Mouse (Mus musculus) layer of hippocampus, adult 11-12 months (tissue): ENCODE measurements at regions not wholly inside any gene's neighbourhood (a gene's known extent, or its start where the extent isn't known, plus 50 kb on each side); places are given as distances from the start of the nearest gene placed in this dataset.

Source experiments
- DNase-seq: peaks from one replicate; pipeline ENCODE4 v3.0.0; 2022; ENCODE audit warnings: low spot score

DNA sequence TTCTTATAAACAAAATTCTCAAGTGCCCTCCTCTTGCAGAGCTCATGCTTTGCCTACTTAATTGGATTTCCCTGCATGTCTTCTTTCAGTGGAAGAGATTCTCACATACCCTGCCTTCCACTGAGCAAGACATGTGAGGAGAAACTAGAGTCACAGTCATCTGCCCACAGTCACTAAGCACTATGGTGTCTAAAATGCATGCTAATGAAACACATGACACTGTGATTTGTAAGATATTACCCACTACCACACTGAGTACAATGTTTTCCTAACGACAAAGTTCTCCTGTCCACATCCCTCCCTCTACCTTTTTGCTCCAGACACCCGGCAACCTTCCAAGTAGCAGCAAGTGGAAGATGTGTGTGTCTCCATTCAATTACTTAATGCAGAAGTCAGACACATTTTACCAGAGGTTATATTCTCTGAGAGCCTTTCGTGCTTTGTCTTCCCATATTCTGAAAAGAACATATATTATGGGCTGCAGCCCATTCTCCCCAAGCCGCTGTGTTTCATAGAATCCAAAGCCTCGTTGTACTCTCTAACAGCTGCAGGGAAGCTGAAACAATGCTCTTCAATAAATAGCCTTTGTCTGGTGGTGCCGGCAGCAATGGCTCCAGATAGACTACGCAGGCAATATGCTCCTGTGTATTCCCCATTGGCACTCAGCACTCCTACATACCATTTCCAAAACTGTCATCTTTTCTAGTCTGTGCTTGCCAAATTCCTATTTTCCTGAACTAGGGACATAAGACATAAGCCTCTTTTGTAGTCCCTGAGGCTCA lies 670.7 kb downstream of the Poteg start:
- DNase-seq = peak; percentile 28

DNA sequence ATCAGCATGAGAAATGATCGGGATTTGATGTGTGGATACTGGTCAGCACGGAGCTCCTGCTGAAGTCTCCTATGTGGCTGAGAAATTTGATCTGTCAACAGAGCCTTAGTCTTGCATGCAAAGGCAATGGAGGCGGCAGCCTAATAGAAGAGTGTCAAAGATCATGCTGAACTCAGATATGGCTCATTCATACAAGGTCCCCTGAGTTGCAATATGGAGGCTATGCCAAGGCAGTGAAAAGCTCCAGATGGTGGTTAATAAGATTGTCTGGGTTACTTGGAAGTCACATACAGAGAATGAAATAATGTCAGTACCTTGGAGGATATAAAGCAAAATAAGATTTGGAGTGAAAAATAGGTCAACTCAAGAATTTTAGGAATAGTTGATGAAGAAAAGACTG lies 677.6 kb downstream of the Poteg start:
- no peak for DNase-seq

DNA sequence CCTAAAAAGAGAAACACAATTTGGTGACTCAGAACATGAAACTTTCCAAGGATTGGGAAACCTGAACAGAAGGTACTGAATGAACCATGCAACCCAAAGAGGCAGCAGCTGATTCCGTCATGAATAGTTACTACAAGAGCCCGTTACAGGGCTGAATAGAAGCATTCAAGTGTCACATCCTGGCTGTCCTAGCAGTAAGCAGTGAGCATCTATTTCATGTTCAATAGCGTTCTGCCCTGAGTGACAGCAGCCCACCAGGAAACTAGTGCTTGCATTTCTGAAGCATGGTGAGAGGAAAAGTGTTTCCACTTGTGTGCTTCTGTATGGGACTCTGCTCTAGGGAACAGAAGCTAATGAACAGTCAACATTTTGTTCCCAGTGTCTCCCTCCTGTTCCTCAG lies 694.4 kb downstream of the Poteg start:
- DNase-seq = no peak

DNA sequence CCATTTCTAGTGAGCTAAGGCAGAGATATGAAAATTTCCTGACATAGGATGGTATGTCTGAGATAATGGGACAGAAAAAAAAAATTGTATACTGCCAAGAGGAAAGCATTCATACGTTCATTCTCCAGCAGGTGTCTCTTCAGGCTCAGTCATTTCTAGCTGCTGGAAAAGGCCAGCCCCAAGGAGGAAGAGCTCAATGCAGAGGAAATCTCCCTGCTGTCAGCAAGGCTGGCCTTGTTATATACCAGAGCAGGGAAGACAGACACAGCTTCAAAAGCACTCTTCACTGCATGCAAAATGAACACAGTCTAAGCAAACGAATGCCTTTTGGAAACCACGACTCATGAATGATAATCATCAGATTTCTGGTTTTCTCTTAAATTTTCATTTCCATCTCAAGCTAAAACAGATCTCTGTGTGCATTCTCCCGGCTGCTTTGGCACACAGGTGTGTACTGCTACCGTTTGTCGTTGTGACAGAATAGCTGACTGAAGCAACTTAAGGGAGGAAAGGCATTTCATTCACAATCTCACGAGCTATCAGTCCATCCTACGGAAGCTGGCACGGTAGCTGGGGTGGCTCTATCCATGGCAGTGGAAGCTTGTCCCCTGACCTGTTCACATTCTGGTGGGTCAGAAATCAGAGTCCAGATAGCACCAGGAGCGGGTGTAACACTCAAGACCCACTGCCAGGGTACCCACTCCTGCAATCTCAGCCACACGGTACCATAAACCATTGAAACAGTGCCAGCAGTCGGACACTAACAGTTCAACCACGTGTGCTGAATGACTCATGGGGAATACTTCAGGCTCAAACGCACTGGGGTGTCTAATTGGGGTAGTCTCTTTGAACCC lies 701.4 kb downstream of the Poteg start:
- peak; percentile 47 for DNase-seq

DNA sequence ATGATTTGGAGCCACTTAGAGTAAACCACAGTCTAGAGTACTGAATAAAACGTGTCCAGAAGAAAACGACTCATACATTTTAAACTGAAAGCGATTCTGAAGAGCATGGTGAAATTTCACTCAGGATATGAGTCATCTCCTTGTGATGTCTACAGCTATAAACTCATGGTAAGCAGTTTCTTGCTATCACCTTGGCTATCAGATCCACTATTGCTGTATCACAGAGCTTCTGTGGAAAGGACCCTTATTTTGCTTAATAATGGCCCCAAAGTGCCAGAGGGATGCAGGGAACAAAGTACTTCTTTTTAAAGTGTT lies 701.9 kb downstream of the Poteg start:
- no peak for DNase-seq

DNA sequence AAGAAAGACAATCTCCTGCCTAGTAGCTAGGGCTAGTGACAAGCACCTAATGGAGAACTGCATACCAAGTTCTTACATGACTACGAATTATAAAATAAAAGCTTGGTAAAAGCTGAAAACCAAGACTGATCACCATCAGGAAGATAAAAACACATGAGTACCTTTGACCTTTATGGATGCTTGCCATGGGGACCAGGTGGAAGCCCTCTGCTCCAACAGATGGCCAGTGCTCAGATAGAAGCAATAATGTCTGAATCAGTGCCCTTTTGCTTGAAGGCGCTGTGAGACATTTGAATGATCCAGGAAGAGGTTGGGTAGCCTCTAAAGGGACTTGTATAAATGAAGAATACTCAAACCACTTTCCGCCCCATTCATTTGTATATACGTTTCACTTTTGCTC lies 713.2 kb downstream of the Poteg start:
- no peak for DNase-seq

DNA sequence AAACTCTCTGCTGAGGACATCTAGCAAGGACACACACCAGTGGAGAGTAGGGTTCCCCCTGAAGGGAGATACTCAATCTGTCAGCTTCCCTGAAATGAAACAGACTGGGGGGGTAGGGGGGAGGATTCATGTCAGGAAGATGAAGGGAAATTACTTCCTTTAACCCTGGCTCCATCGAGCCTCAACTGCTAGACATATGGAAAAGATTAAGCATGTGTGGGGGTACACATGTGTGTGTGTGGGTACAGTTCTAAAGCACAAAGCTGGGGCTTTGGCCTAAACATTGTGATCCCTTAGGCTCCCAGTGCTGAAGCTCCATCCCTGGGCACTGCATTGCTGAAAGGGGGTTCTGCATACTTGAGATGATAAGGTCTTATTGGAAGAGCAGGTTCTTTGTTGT lies 720.6 kb downstream of the Poteg start:
- DNase-seq = no peak

DNA sequence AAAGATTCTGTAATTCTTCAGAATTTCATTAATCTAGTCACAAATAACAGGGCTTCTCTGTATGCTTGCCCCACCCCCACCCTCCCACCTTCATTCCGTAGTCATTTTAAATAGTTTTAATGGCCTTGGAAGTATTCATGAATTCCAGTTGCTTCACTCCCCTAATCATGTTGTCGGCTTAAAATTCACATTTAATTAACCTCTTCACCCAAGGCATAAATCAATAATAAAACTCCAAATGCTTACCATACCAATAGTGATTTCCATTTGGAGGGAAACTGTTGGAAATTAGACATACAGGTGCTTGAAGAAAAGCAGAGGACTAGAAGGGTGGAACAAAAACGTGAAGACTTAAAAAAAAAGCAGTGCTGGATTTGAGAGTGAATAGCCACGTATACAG lies 724.0 kb downstream of the Poteg start:
- no peak for DNase-seq

DNA sequence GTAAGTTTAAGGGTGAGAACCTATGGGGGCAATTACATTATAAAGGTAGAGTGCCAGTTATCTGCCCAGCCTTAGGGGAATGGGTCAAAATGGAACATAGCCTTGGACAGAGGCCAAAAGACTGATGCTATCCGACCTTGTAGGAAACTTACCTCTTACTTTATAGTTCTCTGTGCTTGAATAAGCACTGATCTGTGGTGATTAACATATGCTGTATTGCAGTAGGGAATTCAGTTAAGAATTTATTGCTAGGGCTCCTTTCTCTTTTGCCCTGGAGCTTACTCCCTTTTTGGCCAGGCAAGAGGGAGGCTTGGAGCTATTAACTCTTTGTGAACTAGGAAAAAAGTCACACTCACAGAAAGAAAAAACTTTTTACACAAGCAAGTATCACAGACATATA lies 748.5 kb downstream of the Poteg start:
- DNase-seq = no peak

DNA sequence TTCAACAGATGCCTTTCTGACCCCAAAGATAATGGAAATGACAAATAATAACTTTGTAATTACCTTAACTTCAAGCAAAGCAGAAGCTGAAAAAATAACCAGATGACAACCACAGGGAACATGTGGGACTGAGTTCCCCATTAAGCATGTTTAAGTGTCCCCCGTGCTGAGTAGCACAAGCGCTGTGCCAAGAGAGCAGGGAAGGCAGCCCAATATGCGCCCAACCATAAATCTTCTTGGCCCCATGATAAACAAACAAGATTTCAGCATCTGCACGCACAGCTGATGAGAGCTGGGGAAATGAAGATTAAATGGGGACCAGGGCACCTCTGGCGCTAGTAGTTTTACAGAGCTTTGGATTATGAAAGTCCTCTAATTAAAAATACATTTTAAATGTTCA lies 788.1 kb downstream of the Poteg start:
- DNase-seq = no peak

DNA sequence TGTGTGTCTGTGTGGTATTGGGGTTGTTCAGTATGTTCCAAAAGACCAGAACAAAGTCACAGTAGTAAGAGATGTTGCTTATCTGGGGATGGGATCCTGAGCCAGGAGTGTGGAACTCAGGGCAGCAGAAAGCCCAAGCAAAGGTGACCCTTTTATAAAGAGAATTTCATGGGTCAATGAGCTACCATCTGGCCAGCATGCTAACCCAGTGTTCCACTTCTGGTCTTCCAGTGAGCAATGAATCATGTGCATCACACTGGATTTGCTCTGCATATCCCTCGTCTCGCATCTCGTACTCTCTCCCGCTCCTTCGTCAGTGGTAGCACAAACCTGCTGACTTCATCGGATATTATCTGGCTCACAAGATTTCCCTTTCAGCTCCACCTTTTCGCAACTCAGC lies 791.9 kb downstream of the Poteg start:
- DNase-seq = no peak

DNA sequence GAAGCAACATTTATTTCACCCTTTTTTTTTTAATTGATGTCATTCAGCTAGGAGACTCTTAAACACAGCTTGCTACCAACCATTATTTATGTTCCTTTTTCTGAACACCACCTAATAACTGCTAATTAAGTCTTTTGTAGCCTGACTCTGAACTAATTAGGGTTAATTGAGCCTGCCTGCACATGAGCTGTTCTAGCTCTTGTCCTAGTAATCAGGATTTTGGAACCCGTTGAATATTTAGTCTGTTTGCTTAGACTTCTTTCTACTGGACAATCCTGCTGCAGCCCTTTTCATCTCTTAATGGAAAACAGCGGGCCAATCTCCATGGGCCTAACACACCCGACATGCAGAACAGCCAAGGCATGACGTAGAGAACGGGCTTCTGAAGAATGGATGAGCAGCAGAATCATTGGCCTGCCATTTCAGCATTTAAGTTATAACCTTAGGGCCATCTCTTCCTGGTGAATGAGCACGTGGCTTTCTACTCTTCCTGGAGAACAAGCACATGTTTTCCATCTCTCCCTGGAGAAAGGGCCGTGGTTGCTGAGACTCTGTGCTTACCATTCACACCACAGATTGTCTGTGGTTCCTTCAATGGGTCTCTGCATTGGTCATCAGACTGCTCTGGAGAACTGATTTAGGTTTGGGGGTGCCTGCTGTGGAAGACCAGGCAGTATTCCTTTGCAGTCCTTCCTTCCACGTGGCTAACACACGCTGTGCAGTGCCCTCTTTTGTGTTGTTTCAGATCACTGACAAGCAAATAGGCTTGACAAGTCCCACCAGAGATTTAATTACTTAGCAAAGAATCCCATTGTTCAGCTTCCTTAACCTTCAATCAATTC lies 805.1 kb downstream of the Poteg start:
- DNase-seq = no peak

DNA sequence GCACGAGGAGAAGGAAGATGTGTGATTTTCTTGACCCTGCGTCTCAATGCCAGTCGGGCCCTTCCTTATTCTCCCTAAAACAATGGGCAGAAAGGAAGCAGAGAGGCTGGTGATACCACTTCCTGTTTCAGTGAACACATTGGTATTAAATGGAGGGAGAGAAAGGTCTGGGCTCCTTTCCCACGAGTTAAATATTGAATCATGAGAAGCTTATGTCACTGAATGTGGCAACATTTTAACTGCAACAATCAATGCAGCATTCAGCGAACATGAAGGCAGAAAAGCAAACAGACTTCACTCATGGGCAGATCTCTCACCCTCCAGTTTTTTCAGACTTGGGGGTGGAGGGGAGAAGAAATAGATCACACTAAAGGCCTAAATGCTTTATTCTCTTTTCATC lies 819.8 kb downstream of the Poteg start:
- no peak for DNase-seq

DNA sequence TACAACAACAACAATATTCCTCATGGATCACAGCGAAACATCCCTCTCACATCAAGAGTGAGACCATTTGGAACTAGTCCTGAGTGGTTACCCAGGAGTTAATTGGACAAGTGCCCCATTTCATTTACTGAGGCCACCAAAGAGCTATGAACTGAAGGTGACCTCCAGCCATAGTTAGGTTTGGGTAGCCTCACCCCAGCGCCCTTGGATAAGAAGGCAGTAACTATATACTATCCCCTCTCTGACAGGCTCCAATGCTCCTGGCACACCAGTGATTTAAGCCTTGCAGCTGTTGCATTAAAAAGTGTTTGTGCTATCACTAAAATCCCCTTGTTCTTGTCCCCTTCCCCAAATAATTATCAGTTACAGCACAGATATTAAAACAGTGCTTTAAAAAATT lies 836.8 kb downstream of the Poteg start:
- no peak for DNase-seq

DNA sequence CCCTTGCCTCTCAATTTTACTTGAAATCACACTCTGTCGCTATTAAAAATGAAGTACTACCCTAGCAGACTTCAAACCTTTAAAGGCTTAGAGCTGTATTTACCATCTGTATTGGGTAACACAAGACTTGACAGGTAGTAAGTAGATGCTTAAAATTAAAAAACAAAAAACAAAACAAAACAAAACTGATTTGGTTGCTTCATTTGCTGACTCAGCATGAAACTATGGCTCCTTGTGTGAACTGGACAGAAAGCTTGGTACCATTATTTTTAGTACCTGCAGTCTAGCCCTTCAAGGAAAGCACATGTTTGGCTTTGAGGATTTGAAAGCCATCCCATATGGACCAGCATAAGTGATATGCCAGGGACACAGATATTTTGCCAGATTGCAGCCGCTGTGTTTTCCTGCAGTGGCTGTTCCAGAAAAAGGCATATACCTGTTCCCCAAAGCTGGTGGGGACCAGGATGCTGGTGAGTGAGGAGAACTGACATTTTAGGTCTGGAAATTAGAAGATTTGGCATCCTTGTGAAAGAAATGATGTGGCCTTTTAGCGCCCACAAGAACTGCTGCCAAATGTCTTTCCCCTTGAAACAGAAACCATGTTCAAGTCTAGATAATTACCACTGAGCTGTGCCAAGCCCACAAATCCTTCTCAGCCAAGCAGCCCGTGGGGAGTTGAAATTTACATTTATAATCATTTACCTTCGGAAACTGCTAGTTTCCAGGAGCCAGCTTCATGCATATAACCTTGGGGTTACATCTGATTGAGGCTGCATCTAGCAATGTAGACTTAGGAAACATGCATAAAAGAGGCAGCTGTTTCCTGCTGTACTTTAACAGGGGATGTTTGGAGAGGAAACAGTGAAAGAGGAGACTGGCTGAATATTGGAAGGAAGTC lies 851.7 kb downstream of the Poteg start:
- DNase-seq = peak; percentile 10

DNA sequence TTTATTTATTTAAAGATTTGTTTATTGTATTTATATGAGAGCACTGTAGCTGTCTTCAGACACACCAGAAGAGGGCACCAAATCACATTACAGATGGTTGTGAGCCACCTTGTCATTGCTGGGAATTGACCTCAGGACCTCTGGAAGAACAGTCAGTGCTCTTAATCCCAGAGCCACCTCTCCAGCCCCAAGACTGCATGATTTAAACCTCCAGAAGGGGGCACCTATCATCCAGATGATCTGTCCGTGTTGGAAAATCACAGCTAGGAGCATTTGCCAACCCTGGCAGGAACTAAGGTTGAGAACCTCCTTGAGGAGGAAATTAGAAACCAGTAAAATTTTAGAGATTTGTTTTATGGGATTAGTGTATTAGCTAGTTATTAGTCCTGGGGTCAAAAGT lies 869.6 kb downstream of the Poteg start:
- no peak for DNase-seq

DNA sequence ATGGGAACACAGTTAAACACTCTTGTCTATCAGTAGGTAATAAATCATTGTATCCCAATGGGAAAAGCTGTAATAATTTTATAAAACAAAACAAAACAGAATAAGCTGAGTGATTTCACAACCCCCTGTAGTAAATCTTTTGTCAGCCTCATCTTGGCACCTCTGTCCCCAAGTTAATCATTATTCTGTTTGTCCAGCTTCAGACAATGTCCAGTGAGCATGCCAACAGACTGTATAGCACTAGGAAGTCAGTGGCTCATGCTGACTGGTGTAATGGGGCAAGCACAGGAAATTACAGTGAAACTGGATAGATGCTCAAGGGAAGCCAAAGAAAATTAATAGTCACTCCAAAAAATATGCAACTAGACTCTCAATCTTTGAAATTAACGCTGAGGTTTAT lies 885.9 kb downstream of the Poteg start:
- no peak for DNase-seq

DNA sequence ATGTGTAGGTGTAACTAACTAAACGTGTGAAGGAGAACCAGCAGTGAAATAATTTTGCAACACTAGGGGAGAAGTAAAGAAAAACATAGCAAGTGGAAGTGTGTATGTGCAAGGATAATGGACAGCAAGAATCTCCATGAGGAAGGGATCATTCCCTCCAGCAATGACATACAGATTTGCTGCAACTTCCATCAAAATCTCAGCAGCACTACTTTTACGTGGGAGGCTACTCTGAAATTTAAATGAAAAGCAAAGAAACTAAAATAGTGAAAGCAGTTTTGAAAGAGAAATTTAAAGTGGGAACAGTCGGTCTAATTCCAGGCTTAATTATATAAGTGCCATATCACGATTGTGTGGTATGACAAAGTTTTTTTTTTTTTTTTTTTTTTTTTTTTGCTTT lies 890.0 kb downstream of the Poteg start:
- DNase-seq = no peak

DNA sequence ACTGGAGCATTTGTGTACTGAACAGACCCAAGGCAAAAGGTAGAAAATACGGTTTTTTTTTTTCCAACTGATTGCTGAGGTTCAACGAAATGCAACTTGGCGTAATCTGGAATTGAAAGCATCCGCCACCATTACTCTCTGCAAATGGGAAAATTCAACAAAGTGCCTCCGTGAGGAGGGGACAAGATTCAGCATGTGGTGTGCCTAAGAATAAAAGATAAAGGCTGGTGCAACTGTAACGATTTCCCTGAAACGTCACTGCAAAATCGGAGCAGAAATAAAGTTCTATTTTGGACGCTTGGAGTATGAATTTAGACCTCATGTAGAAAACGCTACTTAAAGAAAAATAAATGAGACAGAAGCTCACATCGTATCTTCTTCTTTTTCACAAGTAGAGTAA lies 893.8 kb downstream of the Poteg start:
- no peak for DNase-seq

DNA sequence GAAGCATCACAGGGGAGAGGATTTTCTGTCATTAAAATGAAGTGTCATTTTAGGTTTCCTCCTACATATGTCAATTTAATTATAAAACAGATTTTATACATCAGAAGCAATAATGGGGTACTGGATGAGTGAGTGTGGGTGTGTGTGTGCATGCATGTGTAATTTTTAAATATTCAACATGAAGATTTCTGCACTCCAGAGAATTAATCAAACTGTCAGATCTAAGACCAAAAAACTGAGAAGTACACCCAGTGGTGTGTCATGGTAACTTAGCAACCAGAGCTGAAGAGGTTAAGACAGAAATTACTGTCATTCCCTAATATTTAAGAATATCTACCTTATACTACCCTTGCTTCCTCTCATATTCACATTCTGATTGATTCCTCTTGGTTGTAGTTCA lies 919.0 kb downstream of the Poteg start:
- DNase-seq = no peak

DNA sequence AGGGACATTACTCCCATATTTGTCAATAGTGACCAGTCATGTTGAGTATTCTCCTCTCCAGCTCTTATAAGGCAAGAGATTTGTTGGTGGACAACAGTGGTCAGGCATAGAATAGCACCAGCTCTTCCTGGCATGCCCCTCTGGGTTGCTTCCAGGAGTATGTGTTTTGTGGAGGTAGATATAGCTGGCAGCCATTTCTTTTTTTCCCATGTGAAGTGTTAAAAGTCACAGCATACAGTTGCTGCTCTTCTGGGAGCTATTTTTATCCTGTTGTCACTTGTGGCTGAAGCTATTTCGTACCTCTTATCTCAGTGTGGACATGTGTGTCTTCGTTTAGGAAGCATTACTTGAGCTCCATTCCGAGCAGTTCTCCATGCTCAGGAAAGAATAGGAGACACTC lies 919.9 kb downstream of the Poteg start:
- no peak for DNase-seq

DNA sequence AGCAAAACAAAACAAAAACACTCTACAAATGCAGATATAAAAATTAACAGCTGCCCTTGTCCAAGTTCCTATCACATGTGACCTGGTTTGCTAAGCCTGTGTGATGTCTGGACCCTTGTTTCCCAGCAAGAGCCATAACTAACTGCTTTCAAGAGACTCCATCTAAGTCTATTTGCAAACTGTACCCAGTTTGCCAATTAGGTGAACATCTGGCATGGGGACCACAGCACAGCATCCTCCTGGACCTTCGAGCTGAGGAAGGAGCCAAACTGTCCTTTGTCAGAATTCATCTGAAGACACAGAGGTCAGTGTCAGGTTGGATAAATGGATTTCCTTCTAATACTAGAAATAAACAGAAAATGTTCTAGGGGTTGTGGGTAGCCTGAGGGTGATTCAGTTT lies 924.3 kb downstream of the Poteg start:
- no peak for DNase-seq
